Mouse (Mus musculus) hindbrain, embryonic 11.5 days (tissue): ENCODE data around the gene Rps6kl1. TPM values are rescaled to one million over a fixed set of nuclear protein-coding genes. Genes with fewer than 3 reads are reported as not detected.

Experiments used
- ATAC-seq: fragments of 200-750 bp; cut with Nextera tagmentation; 2 replicates; pipeline ENCODE4 v1.8.0; 2017; ENCODE audit warnings: mild to moderate bottlenecking, moderate TSS enrichment, moderate library complexity; ENCODE audit not compliant: low FRiP score
- DNase-seq: peaks from one replicate; pipeline ENCODE4 v3.0.0-alpha.2; 2015; ENCODE audit warnings: low spot score
- H3K27ac ChIP-seq: fragments of 300-500 bp; sonication (generic); 2 replicates; pipeline ENCODE4 v1.5.1; 2014; ENCODE audit warnings: mild to moderate bottlenecking, low read depth, low read length
- H3K27me3 ChIP-seq: fragments of 300-500 bp; sonication (generic); 2 replicates; pipeline ENCODE4 v1.6.1; 2014; ENCODE audit warnings: mild to moderate bottlenecking, low read length, moderate library complexity, mixed read lengths; ENCODE audit not compliant: control insufficient read depth, insufficient read depth
- H3K36me3 ChIP-seq: fragments of 300-500 bp; sonication (generic); 2 replicates; pipeline ENCODE4 v1.6.1; 2014; ENCODE audit warnings: mild to moderate bottlenecking, low read length, moderate library complexity, mixed read lengths; ENCODE audit not compliant: control insufficient read depth, insufficient read depth
- H3K4me1 ChIP-seq: fragments of 300-500 bp; sonication (generic); replicated peaks from 2 replicates; pipeline ENCODE4 v1.6.1; 2014; ENCODE audit warnings: low read length, mixed read lengths; ENCODE audit not compliant: control insufficient read depth, insufficient read depth
- H3K4me2 ChIP-seq: fragments of 300-500 bp; sonication (generic); replicated peaks from 2 replicates; pipeline ENCODE4 v1.6.1; 2014; ENCODE audit warnings: mild to moderate bottlenecking, low read depth, low read length
- H3K4me3 ChIP-seq: fragments of 300-500 bp; sonication (generic); 2 replicates; pipeline ENCODE4 v1.5.1; 2014; ENCODE audit warnings: low read depth, low read length
- H3K9ac ChIP-seq: fragments of 300-500 bp; sonication (generic); 2 replicates; pipeline ENCODE4 v1.6.1; 2014; ENCODE audit warnings: low read depth, low read length
- H3K9me3 ChIP-seq: fragments of 300-500 bp; sonication (generic); 2 replicates; pipeline ENCODE4 v1.6.1; 2016; ENCODE audit warnings: low read length; ENCODE audit not compliant: control insufficient read depth
- WGBS: fragments of 180-500 bp; shearing (Covaris S2); extraction: QIAGEN DNeasy Blood & Tissue Kit; methylation state at CpG from one replicate; pipeline ENCODE4 v1.1.7; 2014; 5-methylcytosine and 5-hydroxymethylcytosine counted together
- polyA plus RNA-seq: library from polyadenylated mRNA; unstranded; fragments of >200 nt; fragmentation: Nextera tagmentation; extraction: Ambion mirVana; gene quantifications from 2 replicates; pipeline ENCODE4 v1.2.1, GENCODE M21; 2014

The Rps6kl1 gene
- polyA plus RNA-seq, 1 experiment from 2014 or later = 2.3 TPM

- DNase-seq (no peak), ATAC-seq (no peak)
- no peak overlapping the region for H3K9ac ChIP-seq
- H3K9me3 ChIP-seq = no peaks in the 10 kb centered on the region
- no peak overlapping the region for H3K27ac ChIP-seq
- no peak overlapping the region for H3K4me2 ChIP-seq
- WGBS = 93% methylated on average over 8 of the region's 8 CpGs
- H3K27me3 ChIP-seq = no peaks in the 10 kb centered on the region
- H3K4me1 ChIP-seq = no peaks in the 10 kb centered on the region
- H3K36me3 ChIP-seq = peaks cover 21% of the 10 kb centered on the region
- no peak overlapping the region for H3K4me3 ChIP-seq
Measured at GRCm38 (mm10) chr12:85126986-85127603, 24.0 kb downstream of the Rps6kl1 start.

GRCm38 (mm10) chr12:85124751-85125150 is 26.3 kb downstream of the Rps6kl1 start:
- Histone ChIP-seq H3K4me2 (no peak overlapping the region), H3K27ac (no peak overlapping the region), H3K36me3 (peaks cover 11% of the 10 kb centered on the region), H3K9me3 (no peaks in the 10 kb centered on the region), H3K4me1 (no peaks in the 10 kb centered on the region), H3K9ac (no peak overlapping the region), H3K4me3 (no peak overlapping the region), H3K27me3 (no peaks in the 10 kb centered on the region)
- ATAC-seq = no peak
- no peak for DNase-seq
- 95% methylated on average over 5 of the region's 5 CpGs for WGBS

- Histone ChIP-seq H3K4me3 (no peak overlapping the region), H3K9ac (no peak overlapping the region), H3K36me3 (peaks cover 11% of the 10 kb centered on the region), H3K4me1 (no peaks in the 10 kb centered on the region), H3K4me2 (no peak overlapping the region), H3K27ac (no peak overlapping the region), H3K9me3 (no peaks in the 10 kb centered on the region), H3K27me3 (no peaks in the 10 kb centered on the region)
- ATAC-seq = no peak
- WGBS = 97% methylated on average over 11 of the region's 11 CpGs
- no peak for DNase-seq
Measured at GRCm38 (mm10) chr12:85123645-85124044, 27.4 kb downstream of the Rps6kl1 start.

- ATAC-seq = no peak
- DNase-seq = no peak
- Histone ChIP-seq H3K4me3 (no peak overlapping the region), H3K4me2 (no peak overlapping the region), H3K27me3 (no peaks in the 10 kb centered on the region), H3K9me3 (no peaks in the 10 kb centered on the region), H3K27ac (no peak overlapping the region), H3K9ac (no peak overlapping the region), H3K4me1 (no peaks in the 10 kb centered on the region), H3K36me3 (peaks cover 11% of the 10 kb centered on the region)
- WGBS = 90% methylated on average over 9 of the region's 9 CpGs
Measured at GRCm38 (mm10) chr12:85123108-85123530, 27.9 kb downstream of the Rps6kl1 start.

GRCm38 (mm10) chr12:85121806-85122459 is 29.1 kb downstream of the Rps6kl1 start:
- Histone ChIP-seq H3K9me3 (no peaks in the 10 kb centered on the region), H3K4me1 (no peaks in the 10 kb centered on the region), H3K4me3 (no peak overlapping the region), H3K4me2 (no peak overlapping the region), H3K36me3 (peaks cover 11% of the 10 kb centered on the region), H3K27me3 (no peaks in the 10 kb centered on the region), H3K27ac (no peak overlapping the region), H3K9ac (no peak overlapping the region)
- no peak for ATAC-seq
- 92% methylated on average over 9 of the region's 9 CpGs for WGBS
- no peak for DNase-seq

GRCm38 (mm10) chr12:85115678-85116077 is 35.4 kb downstream of the Rps6kl1 start:
- Histone ChIP-seq H3K27ac (no peak overlapping the region), H3K4me2 (no peak overlapping the region), H3K4me1 (no peaks in the 10 kb centered on the region; the same call in 1 of the 2 replicates), H3K36me3 (no peaks in the 10 kb centered on the region; the same call in 1 of the 2 replicates), H3K9me3 (no peaks in the 10 kb centered on the region), H3K27me3 (no peaks in the 10 kb centered on the region), H3K4me3 (no peak overlapping the region), H3K9ac (no peak overlapping the region)
- no peak for ATAC-seq
- WGBS = 91% methylated on average over 7 of the region's 7 CpGs
- no peak for DNase-seq

GRCm38 (mm10) chr12:85113917-85114316 is 37.1 kb downstream of the Rps6kl1 start:
- DNase-seq = no peak
- no peak for ATAC-seq
- Histone ChIP-seq H3K36me3 (no peaks in the 10 kb centered on the region; the same call in 1 of the 2 replicates), H3K27ac (no peak overlapping the region), H3K4me2 (no peak overlapping the region), H3K4me3 (no peak overlapping the region), H3K4me1 (peaks cover 3% of the 10 kb centered on the region; the same call in 1 of the 2 replicates), H3K9me3 (no peaks in the 10 kb centered on the region), H3K27me3 (no peaks in the 10 kb centered on the region), H3K9ac (no peak overlapping the region)
- WGBS = 97% methylated on average over 3 of the region's 3 CpGs

- WGBS = 90% methylated on average over 3 of the region's 3 CpGs
- peaks cover 3% of the 10 kb centered on the region; the same call in 1 of the 2 replicates for H3K4me1 ChIP-seq
- H3K27me3 ChIP-seq = no peaks in the 10 kb centered on the region
- DNase-seq (no peak), ATAC-seq (no peak)
- no peaks in the 10 kb centered on the region for H3K36me3 ChIP-seq
- H3K4me2 ChIP-seq = no peak overlapping the region
- no peak overlapping the region for H3K4me3 ChIP-seq
- H3K27ac ChIP-seq = no peak overlapping the region
- no peak overlapping the region for H3K9ac ChIP-seq
- H3K9me3 ChIP-seq = no peaks in the 10 kb centered on the region
Measured at GRCm38 (mm10) chr12:85113337-85113736, 37.7 kb downstream of the Rps6kl1 start.
